Mouse (Mus musculus) kidney, embryonic 16.5 days (tissue): ENCODE results near the gene Gsx1. TPM values are rescaled to one million over a fixed set of nuclear protein-coding genes. Genes with fewer than 3 reads are reported as not detected.

Experiments
- ATAC-seq: fragments of 200-750 bp; cut with Nextera tagmentation; 2 replicates; pipeline ENCODE4 v1.8.0; 2017; ENCODE audit warnings: moderate TSS enrichment; ENCODE audit not compliant: low FRiP score, low TSS enrichment
- H3K27ac ChIP-seq: fragments of 300-500 bp; sonication (generic); 2 replicates; pipeline ENCODE4 v1.5.1; 2014; ENCODE audit warnings: low read length
- H3K27me3 ChIP-seq: fragments of 300-500 bp; sonication (generic); 2 replicates; pipeline ENCODE4 v1.6.1; 2014; ENCODE audit warnings: low read length, control low read depth, mixed read lengths; ENCODE audit not compliant: insufficient read depth
- H3K36me3 ChIP-seq: fragments of 300-500 bp; sonication (generic); 2 replicates; pipeline ENCODE4 v1.6.1; 2014; ENCODE audit warnings: low read length, control low read depth, mixed read lengths; ENCODE audit not compliant: insufficient read depth
- H3K4me1 ChIP-seq: fragments of 300-500 bp; sonication (generic); 2 replicates; pipeline ENCODE4 v1.6.1; 2014; ENCODE audit warnings: low read length, control low read depth, mixed read lengths; ENCODE audit not compliant: insufficient read depth
- H3K4me2 ChIP-seq: fragments of 300-500 bp; sonication (generic); replicated peaks from 2 replicates; pipeline ENCODE4 v1.6.1; 2014; ENCODE audit warnings: low read depth, low read length
- H3K4me3 ChIP-seq: fragments of 300-500 bp; sonication (generic); 2 replicates; pipeline ENCODE4 v1.5.1; 2014; ENCODE audit warnings: mild to moderate bottlenecking, low read length
- H3K9ac ChIP-seq: fragments of 300-500 bp; sonication (generic); replicated peaks from 2 replicates; pipeline ENCODE4 v1.6.1; 2014; ENCODE audit warnings: low read length
- H3K9me3 ChIP-seq: fragments of 300-500 bp; sonication (generic); 2 replicates; pipeline ENCODE4 v1.6.1; 2016; ENCODE audit warnings: low read length, control low read depth
- WGBS: fragments of 180-500 bp; shearing (Covaris S2); extraction: QIAGEN DNeasy Blood & Tissue Kit; methylation state at CpG from one replicate; pipeline ENCODE4 v1.1.7; 2014; 5-methylcytosine and 5-hydroxymethylcytosine counted together
- polyA plus RNA-seq: library from polyadenylated mRNA; unstranded; fragments of >200 nt; fragmentation: Nextera tagmentation; extraction: Ambion mirVana; gene quantifications from 2 replicates; pipeline ENCODE4 v1.2.1, GENCODE M21; 2015

The Gsx1 gene
- polyA plus RNA-seq, 1 experiment from 2014 or later, result not detected

DNA sequence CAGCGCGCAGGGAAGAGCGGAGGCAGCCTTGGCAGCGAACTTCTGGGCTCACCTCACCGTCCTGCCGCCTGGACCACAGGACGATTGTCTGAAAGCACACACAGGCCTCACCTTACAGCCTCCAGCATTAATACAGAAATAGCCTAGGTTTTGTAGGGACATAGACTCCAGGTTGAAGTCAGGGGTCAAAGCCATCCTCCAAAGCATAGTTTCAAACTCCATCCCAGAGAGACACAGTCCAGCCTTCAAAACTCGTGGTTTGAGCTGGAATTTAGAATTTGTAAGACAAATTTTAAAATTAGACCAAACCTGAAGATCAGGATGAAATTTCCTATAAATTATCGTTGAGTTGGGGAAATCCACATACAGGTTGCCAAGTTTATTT lies 4.1 kb downstream of the Gsx1 start:
- no peak overlapping the region for H3K27ac ChIP-seq
- H3K4me3 ChIP-seq, result no peak overlapping the region
- no peak for ATAC-seq
- no peak overlapping the region for H3K9ac ChIP-seq
- under 1% methylated on average over 9 of the region's 9 CpGs for WGBS
- no peaks in the 10 kb centered on the region for H3K36me3 ChIP-seq
- H3K4me1 ChIP-seq, result peaks cover 10% of the 10 kb centered on the region
- peaks cover 92% of the 10 kb centered on the region for H3K27me3 ChIP-seq
- no peak overlapping the region for H3K4me2 ChIP-seq
- H3K9me3 ChIP-seq, result no peaks in the 10 kb centered on the region

DNA sequence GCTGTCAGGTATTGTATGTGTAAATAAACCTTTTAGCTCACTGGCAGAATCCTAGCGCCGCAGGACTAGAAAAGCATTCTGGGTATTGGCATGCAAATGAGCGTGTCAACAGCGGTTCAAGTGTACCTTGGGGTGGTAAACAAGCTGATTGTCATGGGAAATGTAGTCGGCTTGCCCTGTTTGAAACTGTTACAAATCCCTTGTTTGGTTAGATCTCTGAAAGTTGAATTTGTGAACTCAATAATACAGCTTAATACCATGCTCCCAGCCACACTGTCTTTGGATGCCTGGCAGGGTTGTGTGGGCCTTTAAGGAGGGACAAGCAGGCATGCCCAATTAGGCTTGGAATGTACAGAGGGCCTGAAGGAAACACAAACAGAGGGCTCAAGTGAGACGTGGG lies 16.4 kb downstream of the Gsx1 start:
- Histone ChIP-seq H3K27ac (no peak overlapping the region), H3K4me2 (no peak overlapping the region), H3K27me3 (peaks cover under 1% of the 10 kb centered on the region; the same call in 1 of the 2 replicates), H3K4me3 (no peak overlapping the region), H3K4me1 (no peaks in the 10 kb centered on the region), H3K9me3 (no peaks in the 10 kb centered on the region), H3K9ac (no peak overlapping the region), H3K36me3 (no peaks in the 10 kb centered on the region)
- WGBS, result 15% methylated on average over 6 of the region's 6 CpGs
- ATAC-seq, result no peak

GRCm38 (mm10) chr5:147207852-147208251 lies 19.4 kb downstream of the Gsx1 start:
- H3K36me3 ChIP-seq, result no peaks in the 10 kb centered on the region
- WGBS, result 93% methylated on average over 20 of the region's 20 CpGs
- no peaks in the 10 kb centered on the region for H3K4me1 ChIP-seq
- H3K4me3 ChIP-seq, result no peak overlapping the region
- H3K27me3 ChIP-seq, result no peaks in the 10 kb centered on the region; the same call in 1 of the 2 replicates
- no peak overlapping the region for H3K27ac ChIP-seq
- no peak for ATAC-seq
- H3K9me3 ChIP-seq, result no peaks in the 10 kb centered on the region
- no peak overlapping the region for H3K4me2 ChIP-seq
- H3K9ac ChIP-seq, result no peak overlapping the region

DNA sequence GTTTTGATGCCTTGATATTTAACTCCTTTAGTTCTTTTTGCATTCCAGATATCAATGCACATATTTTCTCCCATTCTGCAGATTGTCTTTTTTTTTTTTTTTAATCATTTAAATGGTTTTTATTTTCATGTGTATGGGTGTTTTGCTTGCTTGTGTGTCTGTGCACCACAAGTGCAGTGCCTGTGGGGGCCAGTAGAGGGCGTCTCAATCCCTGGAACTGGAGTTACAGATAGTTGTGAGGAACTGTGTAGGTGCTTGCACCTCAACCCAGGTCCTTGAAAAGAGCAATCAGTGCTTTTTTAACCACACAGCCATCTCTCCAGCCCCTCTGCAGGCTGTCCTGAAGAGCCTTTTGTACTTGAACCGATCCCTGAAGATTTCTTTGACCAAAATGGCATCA lies 20.0 kb downstream of the Gsx1 start:
- H3K36me3 ChIP-seq, result no peaks in the 10 kb centered on the region
- ATAC-seq, result no peak
- no peaks in the 10 kb centered on the region for H3K4me1 ChIP-seq
- H3K27me3 ChIP-seq, result no peaks in the 10 kb centered on the region; the same call in 1 of the 2 replicates
- 72% methylated on average over 2 of the region's 2 CpGs for whole genome bisulfite sequencing
- no peak overlapping the region for H3K4me2 ChIP-seq
- no peak overlapping the region for H3K27ac ChIP-seq
- no peaks in the 10 kb centered on the region for H3K9me3 ChIP-seq
- no peak overlapping the region for H3K4me3 ChIP-seq
- no peak overlapping the region for H3K9ac ChIP-seq

DNA sequence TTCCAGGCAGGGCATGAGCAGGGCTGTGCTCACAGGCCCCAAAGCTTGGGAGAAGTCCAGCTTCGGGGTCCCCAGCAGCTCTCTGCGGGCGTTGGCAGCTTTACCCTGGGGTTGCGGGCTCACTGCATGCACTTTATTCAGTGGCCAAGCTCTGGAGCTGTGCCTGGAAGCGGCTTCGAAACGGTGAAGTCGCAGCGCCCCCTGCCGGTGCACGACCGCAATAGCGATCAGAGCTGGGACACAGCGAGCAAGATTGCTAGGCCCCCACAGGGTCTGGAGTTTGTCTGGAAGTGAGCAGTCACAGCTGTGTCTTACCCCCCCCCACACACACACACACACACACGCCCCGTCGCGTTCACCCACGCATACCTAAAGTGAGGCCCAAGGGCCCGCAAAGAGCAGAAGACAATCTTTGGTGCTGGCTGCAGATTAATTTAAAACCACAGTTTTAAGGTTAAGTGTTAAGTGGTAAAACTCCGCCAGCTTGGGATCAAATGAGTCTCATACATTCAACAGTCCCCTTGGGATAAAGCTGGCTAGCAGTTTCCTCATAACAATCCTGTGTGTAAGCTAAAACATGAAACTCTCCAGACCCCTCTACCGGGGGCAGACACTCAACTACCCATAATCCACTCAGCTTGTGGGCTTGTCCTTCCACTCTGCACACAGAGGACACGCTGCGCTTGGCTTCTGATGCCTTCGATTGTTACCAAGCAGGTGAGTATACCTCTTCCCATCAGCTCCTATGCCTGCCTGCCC lies 39.0 kb downstream of the Gsx1 start:
- H3K4me1 ChIP-seq, result peaks cover 2% of the 10 kb centered on the region; the same call in 1 of the 2 replicates
- peak; percentile 86 for ATAC-seq
- H3K4me3 ChIP-seq, result no peak overlapping the region
- H3K9ac ChIP-seq, result 0 out of 2 replicates have a peak overlapping the region, but pooled peaks have one; percentile 27
- no peaks in the 10 kb centered on the region for H3K9me3 ChIP-seq
- H3K27ac ChIP-seq, result no peak overlapping the region
- H3K27me3 ChIP-seq, result peaks cover 47% of the 10 kb centered on the region
- H3K4me2 ChIP-seq, result no peak overlapping the region
- no peaks in the 10 kb centered on the region for H3K36me3 ChIP-seq
- WGBS, result 16% methylated on average over 25 of the region's 25 CpGs

DNA sequence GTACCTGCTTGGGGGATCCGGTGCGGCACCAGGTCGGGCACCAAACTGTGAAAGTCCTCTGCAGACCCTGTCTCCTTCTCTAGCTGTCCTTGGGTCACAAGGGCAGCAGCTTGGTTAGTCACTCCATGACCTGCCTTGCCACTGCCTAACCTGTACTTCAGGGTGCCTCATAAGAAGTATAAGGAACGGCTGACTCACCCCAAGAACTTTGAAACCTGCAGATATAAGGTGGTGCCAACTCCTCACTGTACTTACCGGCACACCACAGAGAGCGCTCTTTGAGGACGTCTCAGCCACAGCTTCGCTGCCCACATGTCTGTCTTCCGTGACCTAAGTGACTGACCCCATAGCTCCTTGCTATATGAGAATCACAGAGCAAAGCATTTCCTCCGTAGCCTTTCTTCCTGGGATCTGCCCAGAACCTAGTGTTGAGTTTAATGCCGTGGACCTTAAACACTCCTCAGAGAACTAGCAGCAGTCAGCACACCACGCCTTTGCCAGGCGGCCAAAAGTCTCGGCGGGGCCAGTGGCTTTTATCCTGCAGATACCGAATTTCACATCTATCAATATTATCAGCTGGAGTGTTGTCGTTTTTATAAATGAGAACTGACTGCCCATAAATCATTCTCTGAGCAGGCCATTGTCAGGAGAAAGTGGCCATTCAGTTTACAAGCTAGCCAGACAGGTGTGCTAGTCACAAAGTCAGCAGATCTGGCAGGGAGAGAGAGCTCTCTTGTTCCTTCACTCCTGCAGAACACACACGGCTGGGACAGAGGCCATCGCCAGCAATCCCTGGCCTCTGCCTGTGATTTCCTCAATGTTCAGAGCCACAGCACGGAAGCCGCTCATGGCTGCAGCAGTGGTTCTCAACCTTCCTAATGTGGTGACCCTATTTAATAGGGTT lies 47.2 kb downstream of the Gsx1 start:
- Histone ChIP-seq H3K4me2 (no peak overlapping the region), H3K27ac (no peak overlapping the region), H3K9me3 (no peaks in the 10 kb centered on the region), H3K27me3 (peaks cover 6% of the 10 kb centered on the region; the same call in 1 of the 2 replicates), H3K4me3 (no peak overlapping the region), H3K36me3 (no peaks in the 10 kb centered on the region), H3K9ac (no peak overlapping the region), H3K4me1 (no peaks in the 10 kb centered on the region)
- ATAC-seq, result no peak
- 58% methylated on average over 21 of the region's 21 CpGs for WGBS

Other genes with a start within 250 kb of the Gsx1 start
- gene Gtf3a, start 240.0 kb upstream of the Gsx1 start, polyA plus RNA-seq, result 122 and 128 TPM in 2 replicates
- gene Mtif3, start 224.9 kb upstream of the Gsx1 start, polyA plus RNA-seq, result 23.1 and 26.0 TPM in 2 replicates
- 16.0 and 17.9 TPM in 2 replicates for gene Lnx2, start 112.1 kb upstream of the Gsx1 start, polyA plus RNA-seq
- 137 and 142 TPM in 2 replicates for gene Polr1d, start 111.6 kb upstream of the Gsx1 start, polyA plus RNA-seq
- gene Pdx1, start 81.3 kb downstream of the Gsx1 start, polyA plus RNA-seq, result not detected in 2 replicates
- not detected in 2 replicates for gene Cdx2, start 118.6 kb downstream of the Gsx1 start, polyA plus RNA-seq
- not detected in 2 replicates for gene Urad, start 133.7 kb downstream of the Gsx1 start, polyA plus RNA-seq
- 0.06 and 0.24 TPM in 2 replicates for gene Flt3, start 211.8 kb downstream of the Gsx1 start, polyA plus RNA-seq
- 61.2 and 72.9 TPM in 2 replicates for gene Pan3, start 241.5 kb downstream of the Gsx1 start, polyA plus RNA-seq